Mouse (Mus musculus) liver, embryonic 14.5 days (tissue): ENCODE data around the gene Otud7b. TPM values are rescaled to one million over a fixed set of nuclear protein-coding genes. Genes with fewer than 3 reads are reported as not detected.

ENCODE experiments used
- ATAC-seq: fragments of 200-750 bp; cut with Nextera tagmentation; 2 replicates; pipeline ENCODE4 v1.8.0; 2017; ENCODE audit warnings: moderate number of reproducible peaks, mild to moderate bottlenecking, moderate library complexity; ENCODE audit not compliant: insufficient read depth
- DNase-seq, 3 experiments: peaks; one replicate each; pipeline ENCODE4 v3.0.0-alpha.2; 2012 to 2013; ENCODE audit warnings: low read depth in 3 of 3, low spot score in 3 of 3
- H3K27ac ChIP-seq: fragments of 300-500 bp; sonication (generic); 2 replicates; pipeline ENCODE4 v1.5.1; 2014; ENCODE audit warnings: moderate library complexity, mild to moderate bottlenecking, control low read depth, inconsistent platforms
- H3K27me3 ChIP-seq: fragments of 300-500 bp; sonication (generic); 2 replicates; pipeline ENCODE4 v1.6.1; 2014; ENCODE audit warnings: mild to moderate bottlenecking, low read length, moderate library complexity; ENCODE audit not compliant: control insufficient read depth, insufficient read depth
- H3K36me3 ChIP-seq: fragments of 300-500 bp; sonication (generic); replicated peaks from 2 replicates; pipeline ENCODE4 v1.6.1; 2014; ENCODE audit warnings: low read depth; ENCODE audit not compliant: control insufficient read depth, insufficient read depth
- H3K4me1 ChIP-seq, 2 experiments: fragments of 200-500 bp in 1 of 2; fragments of 300-500 bp in 1 of 2; sonication (generic) in 1 of 2; replicated peaks; 2 replicates each; pipeline ENCODE4 v1.6.1; 2012 to 2014; ENCODE audit warnings: antibody characterized with exemption in 1 of 2, inconsistent platforms in 1 of 2, low read length in 1 of 2; ENCODE audit not compliant: control insufficient read depth in 2 of 2, insufficient read depth in 2 of 2
- H3K4me2 ChIP-seq: fragments of 300-500 bp; sonication (generic); 2 replicates; pipeline ENCODE4 v1.6.1; 2014; ENCODE audit warnings: low read depth, mild to moderate bottlenecking, control low read depth, moderate library complexity
- H3K4me3 ChIP-seq, 2 experiments: fragments of 200-500 bp in 1 of 2; fragments of 300-500 bp in 1 of 2; sonication (generic) in 1 of 2; 2 replicates each; pipeline ENCODE4 v1.5.1; 2012 to 2014; ENCODE audit warnings: low read depth in 2 of 2, low read length in 2 of 2, mild to moderate bottlenecking in 2 of 2, control low read depth in 1 of 2, inconsistent platforms in 1 of 2, moderate library complexity in 1 of 2; ENCODE audit not compliant: insufficient read depth in 1 of 2
- H3K9ac ChIP-seq: fragments of 300-500 bp; sonication (generic); replicated peaks from 2 replicates; pipeline ENCODE4 v1.6.1; 2014; ENCODE audit warnings: mild to moderate bottlenecking, control low read depth, moderate library complexity
- H3K9me3 ChIP-seq: fragments of 300-500 bp; sonication (generic); 2 replicates; pipeline ENCODE4 v1.6.1; 2016; ENCODE audit warnings: low read length, mixed read lengths; ENCODE audit not compliant: control insufficient read depth
- CTCF ChIP-seq: IDR thresholded peaks from 2 replicates; pipeline ENCODE4 v1.5.1; 2016; ENCODE audit warnings: antibody characterized with exemption, low read depth, control low read depth
- EP300 ChIP-seq: IDR thresholded peaks from 2 replicates; pipeline ENCODE4 v1.6.1; 2016; ENCODE audit warnings: antibody characterized with exemption, low read depth
- WGBS: fragments of 180-500 bp; shearing (Covaris S2); extraction: QIAGEN DNeasy Blood & Tissue Kit; methylation state at CpG from one replicate; pipeline ENCODE4 v1.1.7; 2014; ENCODE audit not compliant: insufficient replicate concordance; 5-methylcytosine and 5-hydroxymethylcytosine counted together
- polyA plus RNA-seq, 2 experiments: library from polyadenylated mRNA; depleted of rRNA in 1 of 2; stranded (reverse) in 1 of 2; unstranded in 1 of 2; fragments of >200 nt; fragmentation: Nextera tagmentation in 1 of 2; extraction: Ambion mirVana in 1 of 2; gene quantifications; 2 replicates each; pipeline versions ENCODE4 v1.2.1 to v1.2.3; 2012 to 2014

The Otud7b gene
- polyA plus RNA-seq, 2 experiments, result 3.5 to 5.2 TPM

DNA sequence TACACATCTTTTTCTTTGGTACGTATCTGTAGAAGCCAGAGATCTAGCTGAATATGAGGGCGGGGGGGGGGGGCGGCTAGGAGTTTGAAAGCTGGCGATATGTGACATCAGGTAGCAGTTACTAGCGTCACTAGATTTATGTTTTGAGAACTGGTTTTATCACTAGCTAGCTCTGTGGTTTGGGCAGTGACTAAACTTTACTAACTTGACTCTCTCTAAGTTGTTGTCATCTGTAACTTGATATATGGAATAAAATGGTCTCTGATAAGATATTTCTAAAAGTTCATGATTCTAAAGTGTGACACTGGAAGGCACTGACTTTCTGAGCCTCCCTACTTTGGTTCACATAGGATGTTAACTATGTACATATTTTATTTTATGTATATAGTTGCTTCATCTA, 19.9 kb downstream of the Otud7b start:
- no peak for ATAC-seq
- DNase-seq, result no peak
- H3K9me3 ChIP-seq, result no peaks in the 10 kb centered on the region

DNA sequence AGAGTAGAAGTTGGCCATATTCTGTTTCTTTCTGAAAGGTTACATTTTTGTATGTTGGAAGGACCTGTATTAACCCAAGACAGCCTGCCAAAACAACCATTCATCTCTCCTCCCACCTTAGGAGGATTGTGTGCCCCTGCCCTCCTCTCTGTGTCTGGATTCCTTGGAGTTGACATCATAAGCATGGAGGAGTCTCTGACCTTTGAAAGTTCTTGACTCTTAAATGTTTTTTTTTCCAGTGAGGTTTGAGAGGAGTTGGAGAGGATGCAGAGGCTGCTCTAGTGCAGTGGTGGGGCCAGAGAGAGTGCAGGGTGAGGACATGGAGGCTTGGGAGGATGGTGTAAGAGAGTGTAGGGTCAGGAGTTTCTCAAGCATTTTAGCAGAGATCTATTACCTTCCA, 23.8 kb downstream of the Otud7b start:
- DNase-seq (no peak), ATAC-seq (no peak)
- no peaks in the 10 kb centered on the region for H3K36me3 ChIP-seq
- H3K9ac ChIP-seq, result no peak overlapping the region
- no peak overlapping the region for H3K4me2 ChIP-seq
- H3K9me3 ChIP-seq, result no peaks in the 10 kb centered on the region
- H3K4me1 ChIP-seq, result no peaks in the 10 kb centered on the region
- H3K27me3 ChIP-seq, result no peaks in the 10 kb centered on the region
- H3K27ac ChIP-seq, result no peak overlapping the region
- H3K4me3 ChIP-seq, result no peak overlapping the region
- TF ChIP-seq EP300, result no peak
- no peak for TF ChIP-seq CTCF

More for the DNA sequence above, 19.9 kb downstream of the Otud7b start:
- H3K4me3 ChIP-seq, result no peak overlapping the region
- no peaks in the 10 kb centered on the region for H3K27me3 ChIP-seq
- H3K36me3 ChIP-seq, result no peaks in the 10 kb centered on the region; the same call in 1 of the 2 replicates
- WGBS, result 70% methylated on average over 5 of the region's 5 CpGs
- no peak overlapping the region for H3K4me2 ChIP-seq
- H3K27ac ChIP-seq, result no peak overlapping the region
- H3K9ac ChIP-seq, result no peak overlapping the region
- no peaks in the 10 kb centered on the region for H3K4me1 ChIP-seq
- TF ChIP-seq EP300 (no peak), CTCF (no peak)

DNA sequence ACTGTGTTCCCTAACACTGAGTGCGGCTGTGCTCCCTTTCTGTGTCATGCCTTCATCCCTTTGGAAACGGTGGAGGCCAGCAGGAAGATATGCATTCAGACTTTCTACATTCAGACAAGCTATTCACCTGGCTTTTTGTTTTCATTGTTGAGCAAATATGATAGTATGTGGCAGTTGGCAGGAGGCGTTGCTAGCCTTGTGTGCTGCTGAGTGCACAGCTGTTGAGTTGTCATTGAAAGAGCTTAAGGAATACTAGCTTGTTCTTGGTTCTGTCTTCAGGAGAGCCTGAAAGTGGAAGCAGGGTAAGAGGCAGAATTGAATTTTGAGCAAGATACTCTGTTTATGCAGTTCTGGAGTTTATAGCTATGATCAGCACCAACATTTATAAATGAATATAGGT, 28.2 kb downstream of the Otud7b start:
- no peak overlapping the region for H3K9ac ChIP-seq
- no peak for DNase-seq
- no peak for ATAC-seq
- no peak overlapping the region for H3K27ac ChIP-seq
- no peaks in the 10 kb centered on the region for H3K4me1 ChIP-seq
- 80% methylated on average over 3 of the region's 3 CpGs for WGBS
- H3K36me3 ChIP-seq, result no peaks in the 10 kb centered on the region; the same call in 1 of the 2 replicates
- TF ChIP-seq EP300 (no peak), CTCF (no peak)
- no peaks in the 10 kb centered on the region for H3K27me3 ChIP-seq
- no peak overlapping the region for H3K4me2 ChIP-seq
- no peaks in the 10 kb centered on the region for H3K9me3 ChIP-seq
- no peak overlapping the region for H3K4me3 ChIP-seq

DNA sequence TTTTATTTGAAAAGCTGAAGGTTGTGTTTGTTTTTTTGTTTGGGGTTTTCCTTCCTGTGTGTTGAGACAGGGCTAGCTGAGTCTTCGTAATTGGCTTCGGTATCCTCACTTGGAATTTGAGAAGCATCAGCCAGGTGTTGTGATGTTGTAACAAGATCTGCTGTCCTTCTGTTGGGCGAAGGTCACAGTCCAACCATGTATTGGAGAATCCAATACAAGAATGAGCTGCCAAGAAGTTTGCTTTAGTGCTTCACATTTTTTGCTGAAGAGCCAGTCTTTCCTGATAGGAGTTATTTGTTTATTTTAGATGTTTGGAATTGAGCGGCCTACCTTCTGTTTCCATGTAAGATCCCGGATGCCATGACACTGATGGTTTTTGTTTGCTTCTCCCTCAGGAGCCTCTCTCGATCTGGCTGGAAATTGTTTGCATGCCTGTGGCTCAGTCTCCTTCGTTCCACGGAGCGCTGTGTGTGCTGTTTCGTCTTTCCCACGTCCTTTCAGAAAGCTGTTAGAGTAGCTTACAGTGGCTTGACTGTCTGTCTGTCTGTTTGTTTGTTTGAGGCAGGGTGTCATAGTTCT, 29.1 kb downstream of the Otud7b start:
- Histone ChIP-seq H3K4me1 (no peaks in the 10 kb centered on the region), H3K4me2 (no peak overlapping the region), H3K9me3 (no peaks in the 10 kb centered on the region), H3K36me3 (no peaks in the 10 kb centered on the region; the same call in none of the 2 replicates), H3K9ac (no peak overlapping the region), H3K27me3 (no peaks in the 10 kb centered on the region), H3K4me3 (no peak overlapping the region), H3K27ac (no peak overlapping the region)
- WGBS, result 72% methylated on average over 11 of the region's 11 CpGs
- DNase-seq, result no peak
- no peak for TF ChIP-seq EP300
- no peak for TF ChIP-seq CTCF
- no peak for ATAC-seq

DNA sequence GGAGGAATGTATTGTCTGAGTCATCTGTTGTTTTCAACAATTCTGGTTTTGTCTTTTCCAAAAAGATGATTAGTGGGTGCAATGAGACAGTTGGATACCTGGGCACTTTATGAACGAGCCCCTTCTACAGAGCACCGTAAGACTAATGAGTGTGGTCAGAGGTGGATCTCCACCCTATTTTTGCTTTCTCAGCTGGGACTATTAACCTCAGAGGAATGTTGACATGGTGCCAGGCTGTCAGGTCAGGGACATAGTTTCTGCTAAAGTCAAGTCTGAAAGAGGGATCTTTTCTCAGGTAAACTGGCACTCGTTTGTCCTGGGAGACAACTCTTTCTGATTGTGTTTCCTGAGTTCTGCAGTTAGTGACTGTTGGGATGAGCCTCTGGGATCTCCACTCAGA, 30.7 kb downstream of the Otud7b start:
- Histone ChIP-seq H3K36me3 (no peaks in the 10 kb centered on the region; the same call in none of the 2 replicates), H3K4me2 (no peak overlapping the region), H3K4me1 (no peaks in the 10 kb centered on the region), H3K27me3 (no peaks in the 10 kb centered on the region), H3K9me3 (no peaks in the 10 kb centered on the region), H3K4me3 (no peak overlapping the region), H3K9ac (no peak overlapping the region), H3K27ac (no peak overlapping the region)
- 75% methylated on average over 3 of the region's 3 CpGs for WGBS
- ATAC-seq (no peak), DNase-seq (no peak)
- TF ChIP-seq EP300 (no peak), CTCF (no peak)
